Mouse (Mus musculus) heart, postnatal 0 days (tissue): Measurements from ENCODE around the gene Fhl2.

Source experiments
- CTCF ChIP-seq: IDR thresholded peaks from 2 replicates; pipeline ENCODE4 v1.5.1; 2016; ENCODE audit warnings: antibody characterized with exemption, control low read depth, low read depth
- EP300 ChIP-seq: IDR thresholded peaks from 2 replicates; pipeline ENCODE4 v1.6.1; 2016; ENCODE audit warnings: antibody characterized with exemption, low read depth

DNA sequence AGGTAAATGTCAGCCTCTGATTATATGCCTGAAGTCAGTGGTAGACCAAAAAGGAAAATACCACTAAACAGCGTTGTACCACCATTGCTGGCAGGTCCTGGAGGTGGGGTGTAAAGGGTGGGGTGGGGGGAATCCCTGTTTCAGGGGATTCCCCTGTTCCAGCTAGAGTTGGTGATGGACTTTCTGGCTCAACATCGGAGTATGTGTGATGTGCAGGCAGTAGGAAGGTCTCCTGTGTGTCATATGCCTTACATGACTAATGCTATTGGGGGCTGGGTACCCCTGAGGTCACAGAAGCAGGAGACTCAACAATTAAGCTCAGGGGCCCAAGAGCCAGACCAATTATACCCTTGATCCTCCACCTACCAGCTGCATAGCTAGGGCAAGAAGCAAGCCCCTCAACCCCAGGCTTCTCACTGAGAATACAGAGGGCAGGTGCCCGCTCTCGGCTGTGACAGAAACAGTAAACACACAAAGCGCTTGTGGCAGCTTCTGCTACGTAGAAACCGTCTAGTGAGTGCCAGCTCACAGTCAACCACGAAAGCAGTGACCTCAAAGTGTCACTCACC lies 52.4 kb downstream of the Fhl2 start:
- TF ChIP-seq EP300 (no peak), CTCF (no peak)
